Mouse (Mus musculus) hindbrain, embryonic 13.5 days (tissue): ENCODE measurements around the gene Aftph. TPM values are rescaled to one million over a fixed set of nuclear protein-coding genes. Genes with fewer than 3 reads are reported as not detected.

Experiments used
- ATAC-seq: fragments of 200-750 bp; cut with Nextera tagmentation; 2 replicates; pipeline ENCODE4 v1.8.0; 2017; ENCODE audit warnings: moderate TSS enrichment; ENCODE audit not compliant: low FRiP score
- H3K27ac ChIP-seq: fragments of 300-500 bp; sonication (generic); 2 replicates; pipeline ENCODE4 v1.5.1; 2015; ENCODE audit warnings: inconsistent platforms, mild to moderate bottlenecking, moderate library complexity
- H3K27me3 ChIP-seq: fragments of 300-500 bp; sonication (generic); 2 replicates; pipeline ENCODE4 v1.6.1; 2015; ENCODE audit warnings: mild to moderate bottlenecking, inconsistent platforms
- H3K36me3 ChIP-seq: fragments of 300-500 bp; sonication (generic); 2 replicates; pipeline ENCODE4 v1.6.1; 2015; ENCODE audit warnings: mild to moderate bottlenecking, inconsistent platforms
- H3K4me1 ChIP-seq: fragments of 300-500 bp; sonication (generic); replicated peaks from 2 replicates; pipeline ENCODE4 v1.6.1; 2015; ENCODE audit warnings: inconsistent platforms
- H3K4me2 ChIP-seq: fragments of 300-500 bp; sonication (generic); 2 replicates; pipeline ENCODE4 v1.6.1; 2015; ENCODE audit warnings: inconsistent platforms, mild to moderate bottlenecking, moderate library complexity
- H3K4me3 ChIP-seq: fragments of 300-500 bp; sonication (generic); 2 replicates; pipeline ENCODE4 v1.5.1; 2015; ENCODE audit warnings: mild to moderate bottlenecking, inconsistent platforms
- H3K9ac ChIP-seq: fragments of 300-500 bp; sonication (generic); 2 replicates; pipeline ENCODE4 v1.6.1; 2015; ENCODE audit warnings: mild to moderate bottlenecking, inconsistent platforms
- H3K9me3 ChIP-seq: fragments of 300-500 bp; sonication (generic); 2 replicates; pipeline ENCODE4 v1.6.1; 2016; ENCODE audit warnings: inconsistent platforms
- WGBS: fragments of 180-500 bp; shearing (Covaris S2); methylation state at CpG from one replicate; pipeline ENCODE4 v1.1.7; 2015; 5-methylcytosine and 5-hydroxymethylcytosine counted together
- polyA plus RNA-seq: library from polyadenylated mRNA; unstranded; fragments of >200 nt; fragmentation: Nextera tagmentation; extraction: Ambion mirVana; gene quantifications from 2 replicates; pipeline ENCODE4 v1.2.1, GENCODE M21; 2015

The Aftph gene
- polyA plus RNA-seq, 1 experiment from 2014 or later = 40.2 TPM

DNA sequence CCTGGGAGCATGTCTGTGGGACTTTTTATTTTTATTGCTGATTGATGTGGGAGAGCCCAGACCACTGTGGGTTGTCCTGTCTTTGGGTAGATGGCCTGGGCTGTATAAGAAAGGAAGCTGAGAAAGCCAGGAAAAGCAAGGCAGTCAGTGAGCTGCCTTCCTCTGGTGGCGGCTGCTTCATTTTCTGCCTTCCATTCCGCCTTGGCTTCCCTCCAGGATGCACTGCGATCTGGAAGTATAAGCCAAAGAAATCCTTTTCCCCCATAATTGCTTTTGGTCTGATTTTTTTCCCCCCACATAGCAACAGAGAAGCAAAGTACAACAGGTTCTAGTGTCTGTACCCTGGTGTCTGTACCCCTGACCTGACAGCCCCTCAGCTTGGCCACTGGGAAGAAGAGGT lies 82.3 kb downstream of the Aftph start:
- no peak overlapping the region for H3K4me3 ChIP-seq
- WGBS = 73% methylated on average over 3 of the region's 3 CpGs
- no peak overlapping the region for H3K4me2 ChIP-seq
- 0 out of 2 replicates have a peak, but pooled peaks cover 3% of the 10 kb centered on the region for H3K9me3 ChIP-seq
- H3K27me3 ChIP-seq = no peaks in the 10 kb centered on the region
- H3K4me1 ChIP-seq = peaks cover 45% of the 10 kb centered on the region
- H3K9ac ChIP-seq = no peak overlapping the region
- H3K36me3 ChIP-seq = no peaks in the 10 kb centered on the region
- H3K27ac ChIP-seq = peak overlapping the region; percentile 10; the same call in 1 of the 2 replicates
- no peak for ATAC-seq

GRCm38 (mm10) chr11:20656711-20657057 lies 84.7 kb downstream of the Aftph start:
- Histone ChIP-seq H3K36me3 (no peaks in the 10 kb centered on the region), H3K9me3 (no peaks in the 10 kb centered on the region), H3K27me3 (no peaks in the 10 kb centered on the region), H3K4me2 (peak overlapping the region; percentile 38), H3K9ac (peak overlapping the region; percentile 52), H3K4me1 (peaks cover 50% of the 10 kb centered on the region), H3K4me3 (0 out of 2 replicates have a peak overlapping the region, but pooled peaks have one; percentile 10), H3K27ac (peak overlapping the region; percentile 88)
- WGBS = 10% methylated on average over 10 of the region's 10 CpGs
- ATAC-seq = peak; percentile 18; the same call in 1 of the 2 replicates

DNA sequence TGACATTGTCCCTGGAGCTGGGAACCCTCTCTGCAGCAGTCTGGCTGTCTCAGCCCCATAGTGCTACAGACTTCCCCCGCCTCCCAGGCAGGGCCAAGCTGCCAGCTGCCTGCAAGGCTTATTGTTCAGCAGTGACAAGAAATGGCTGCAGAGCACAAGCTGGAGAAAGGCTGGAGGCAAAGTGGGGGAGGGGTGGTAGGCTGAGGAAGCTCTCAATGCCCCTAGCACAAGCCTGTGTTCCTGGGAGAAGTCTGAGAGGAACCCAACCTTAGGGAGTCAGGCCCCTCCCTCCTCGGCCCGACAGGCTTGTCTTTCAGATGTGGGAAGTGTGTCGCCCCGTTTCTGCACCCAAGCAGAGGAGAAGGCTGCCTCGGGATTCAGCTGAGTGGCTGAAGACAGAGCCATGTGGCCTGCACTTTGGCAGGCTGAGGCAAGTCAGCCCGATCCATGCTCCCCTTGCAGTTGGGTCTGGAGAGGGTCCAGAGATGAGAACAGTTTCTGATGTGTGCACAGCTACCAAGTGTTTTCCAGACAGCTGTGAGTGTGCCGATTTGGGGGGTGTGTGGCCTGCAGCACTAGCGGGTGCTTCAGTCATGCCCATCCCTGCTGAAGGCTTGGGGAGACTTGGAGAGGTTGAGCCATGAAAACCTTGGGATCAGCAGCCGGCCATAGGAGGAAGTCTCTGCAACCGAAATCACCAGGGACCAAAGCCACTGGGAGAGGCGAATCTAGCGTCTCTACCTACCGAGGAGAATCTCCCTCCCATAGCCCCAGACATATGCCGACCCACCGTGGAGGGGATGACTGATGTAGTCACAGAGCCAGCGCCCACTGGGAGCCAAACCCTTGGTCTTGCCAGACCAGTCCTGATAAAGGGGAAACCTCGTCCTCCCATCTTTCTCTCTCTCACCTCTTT lies 85.3 kb downstream of the Aftph start:
- peak; percentile 89 for ATAC-seq
- H3K9ac ChIP-seq = peak overlapping the region; percentile 52
- no peaks in the 10 kb centered on the region for H3K36me3 ChIP-seq
- peak overlapping the region; percentile 10; the same call in 1 of the 2 replicates for H3K4me3 ChIP-seq
- H3K27ac ChIP-seq = peak overlapping the region; percentile 88
- peak overlapping the region; percentile 38 for H3K4me2 ChIP-seq
- H3K9me3 ChIP-seq = no peaks in the 10 kb centered on the region
- H3K4me1 ChIP-seq = peaks cover 55% of the 10 kb centered on the region
- 8% methylated on average over 18 of the region's 18 CpGs for WGBS
- H3K27me3 ChIP-seq = no peaks in the 10 kb centered on the region

DNA sequence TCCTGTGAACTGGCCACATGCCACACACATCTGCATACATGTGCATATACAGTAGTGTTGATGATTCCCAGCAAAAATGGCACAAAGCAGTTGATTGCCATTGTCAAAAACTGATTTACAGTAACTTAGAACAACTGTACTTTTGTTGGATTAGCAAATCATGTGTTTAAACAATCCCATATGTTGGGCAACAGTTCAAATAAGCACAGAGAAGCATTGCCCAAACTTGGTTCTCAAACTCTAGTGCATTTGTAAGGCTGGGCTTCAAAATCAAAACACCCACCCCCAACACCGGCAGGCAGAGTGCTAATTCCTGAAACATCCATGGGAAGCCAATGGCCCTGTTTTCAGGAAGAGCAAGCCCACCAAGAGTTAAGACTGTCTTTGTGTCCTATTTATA lies 90.2 kb downstream of the Aftph start:
- WGBS = 64% methylated on average over 1 of the region's 1 CpGs
- H3K27ac ChIP-seq = no peak overlapping the region
- peaks cover 77% of the 10 kb centered on the region for H3K4me1 ChIP-seq

GRCm38 (mm10) chr11:20650006-20650639 lies 91.3 kb downstream of the Aftph start:
- no peaks in the 10 kb centered on the region for H3K27me3 ChIP-seq
- peak; percentile 76 for ATAC-seq
- H3K4me3 ChIP-seq = no peak overlapping the region
- no peak overlapping the region; the same call in 1 of the 2 replicates for H3K9ac ChIP-seq
- H3K4me2 ChIP-seq = peak overlapping the region; percentile 17; the same call in 1 of the 2 replicates
- H3K9me3 ChIP-seq = no peaks in the 10 kb centered on the region
- H3K4me1 ChIP-seq = peaks cover 68% of the 10 kb centered on the region
- 23% methylated on average over 17 of the region's 17 CpGs for WGBS
- 0 out of 2 replicates have a peak, but pooled peaks cover 4% of the 10 kb centered on the region for H3K36me3 ChIP-seq
- peak overlapping the region; percentile 45 for H3K27ac ChIP-seq

More for the DNA sequence above, 90.2 kb downstream of the Aftph start:
- Histone ChIP-seq H3K9me3 (no peaks in the 10 kb centered on the region), H3K36me3 (0 out of 2 replicates have a peak, but pooled peaks cover 4% of the 10 kb centered on the region), H3K9ac (no peak overlapping the region), H3K4me2 (no peak overlapping the region), H3K4me3 (no peak overlapping the region), H3K27me3 (no peaks in the 10 kb centered on the region)
- no peak for ATAC-seq

GRCm38 (mm10) chr11:20649477-20649876 lies 91.9 kb downstream of the Aftph start:
- Histone ChIP-seq H3K27me3 (no peaks in the 10 kb centered on the region), H3K4me3 (no peak overlapping the region), H3K9ac (no peak overlapping the region), H3K9me3 (no peaks in the 10 kb centered on the region), H3K36me3 (0 out of 2 replicates have a peak, but pooled peaks cover 4% of the 10 kb centered on the region), H3K4me1 (peaks cover 67% of the 10 kb centered on the region), H3K4me2 (no peak overlapping the region), H3K27ac (peak overlapping the region; percentile 45)
- WGBS = 31% methylated on average over 5 of the region's 5 CpGs
- ATAC-seq = peak; percentile 48; the same call in 1 of the 2 replicates

DNA sequence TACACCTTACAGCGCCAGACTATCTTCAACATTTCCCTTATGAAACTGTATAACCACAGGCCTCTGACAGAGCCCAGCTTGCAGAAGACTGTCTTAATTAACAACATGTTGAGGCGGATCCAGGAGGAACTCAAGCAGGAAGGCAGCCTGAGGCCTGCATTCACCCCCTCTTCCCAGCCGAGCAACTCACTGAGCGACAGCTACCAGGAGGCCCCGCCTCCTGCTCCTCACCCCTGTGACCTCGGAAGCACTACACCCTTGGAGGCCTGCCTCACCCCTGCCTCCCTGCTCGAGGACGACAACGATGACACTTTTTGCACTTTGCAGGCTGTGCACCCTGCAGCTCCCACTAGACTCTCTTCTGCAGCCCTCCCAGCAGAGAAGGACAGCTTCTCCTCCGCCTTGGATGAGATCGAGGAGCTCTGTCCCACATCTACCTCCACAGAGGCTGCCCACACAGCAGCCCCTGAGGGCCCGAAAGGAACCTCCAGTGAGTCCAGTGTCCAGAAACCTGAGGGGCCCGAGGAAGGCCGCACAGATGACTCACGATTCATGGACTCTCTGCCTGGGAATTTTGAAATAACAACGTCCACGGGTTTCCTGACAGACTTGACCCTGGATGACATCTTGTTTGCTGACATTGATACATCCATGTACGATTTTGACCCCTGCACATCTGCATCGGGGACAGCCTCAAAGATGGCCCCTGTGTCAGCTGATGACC lies 93.3 kb downstream of the Aftph start:
- H3K4me3 ChIP-seq = no peak overlapping the region
- no peak overlapping the region for H3K4me2 ChIP-seq
- H3K4me1 ChIP-seq = peaks cover 68% of the 10 kb centered on the region
- WGBS = 41% methylated on average over 19 of the region's 19 CpGs
- 0 out of 2 replicates have a peak, but pooled peaks cover 4% of the 10 kb centered on the region for H3K36me3 ChIP-seq
- peak overlapping the region; percentile 53 for H3K9ac ChIP-seq
- peak overlapping the region; percentile 37 for H3K27ac ChIP-seq
- H3K27me3 ChIP-seq = no peaks in the 10 kb centered on the region
- ATAC-seq = 0 out of 2 replicates have a peak, but pooled peaks have one; percentile 18
- H3K9me3 ChIP-seq = no peaks in the 10 kb centered on the region

GRCm38 (mm10) chr11:20646986-20647726 lies 94.2 kb downstream of the Aftph start:
- no peaks in the 10 kb centered on the region for H3K9me3 ChIP-seq
- 0 out of 2 replicates have a peak, but pooled peaks cover 4% of the 10 kb centered on the region for H3K36me3 ChIP-seq
- peaks cover 62% of the 10 kb centered on the region for H3K4me1 ChIP-seq
- no peak overlapping the region for H3K4me2 ChIP-seq
- no peaks in the 10 kb centered on the region for H3K27me3 ChIP-seq
- ATAC-seq = no peak
- no peak overlapping the region for H3K9ac ChIP-seq
- WGBS = 23% methylated on average over 10 of the region's 10 CpGs
- H3K27ac ChIP-seq = peak overlapping the region; percentile 37; the same call in 1 of the 2 replicates
- H3K4me3 ChIP-seq = no peak overlapping the region

GRCm38 (mm10) chr11:20646142-20646541 lies 95.2 kb downstream of the Aftph start:
- WGBS = 47% methylated on average over 6 of the region's 6 CpGs
- no peak for ATAC-seq
- Histone ChIP-seq H3K9ac (no peak overlapping the region), H3K36me3 (0 out of 2 replicates have a peak, but pooled peaks cover 4% of the 10 kb centered on the region), H3K27me3 (no peaks in the 10 kb centered on the region), H3K4me2 (no peak overlapping the region), H3K4me3 (no peak overlapping the region), H3K27ac (no peak overlapping the region), H3K4me1 (peaks cover 60% of the 10 kb centered on the region), H3K9me3 (no peaks in the 10 kb centered on the region)

- no peak overlapping the region for H3K27ac ChIP-seq
- H3K36me3 ChIP-seq = 0 out of 2 replicates have a peak, but pooled peaks cover 4% of the 10 kb centered on the region
- H3K4me3 ChIP-seq = no peak overlapping the region
- no peaks in the 10 kb centered on the region for H3K9me3 ChIP-seq
- ATAC-seq = no peak
- no peak overlapping the region for H3K4me2 ChIP-seq
- no peak overlapping the region for H3K9ac ChIP-seq
- 85% methylated on average over 3 of the region's 3 CpGs for WGBS
- H3K4me1 ChIP-seq = peaks cover 60% of the 10 kb centered on the region
- H3K27me3 ChIP-seq = no peaks in the 10 kb centered on the region
Measured at GRCm38 (mm10) chr11:20645521-20645920, 95.9 kb downstream of the Aftph start.

GRCm38 (mm10) chr11:20644872-20645271 lies 96.5 kb downstream of the Aftph start:
- Histone ChIP-seq H3K4me2 (no peak overlapping the region), H3K27ac (0 out of 2 replicates have a peak overlapping the region, but pooled peaks have one; percentile 12), H3K4me3 (no peak overlapping the region), H3K4me1 (peaks cover 61% of the 10 kb centered on the region), H3K36me3 (0 out of 2 replicates have a peak, but pooled peaks cover 4% of the 10 kb centered on the region), H3K27me3 (no peaks in the 10 kb centered on the region), H3K9ac (no peak overlapping the region), H3K9me3 (no peaks in the 10 kb centered on the region)
- 62% methylated on average over 6 of the region's 6 CpGs for WGBS
- no peak for ATAC-seq
